Mouse (Mus musculus): ENCODE results near the gene Olfr857. TPM values are rescaled to one million over a fixed set of nuclear protein-coding genes. Genes with fewer than 3 reads are reported as not detected.
"Not testable (repeated sequence)": the region's sequence is repeated elsewhere in the genome, so short reads cannot be mapped to it uniquely, and the experiment has no call there.

Gene Olfr857
- not detected for total RNA-seq (2021)
- long read RNA-seq, experiment 1 = 0 reads
- long read RNA-seq, experiment 2 = 0 reads

GRCm38 (mm10) chr9:19709133-19709532 is at the start of gene Olfr857:
Gene Olfr857 (plus strand): TSS chr9:19709433.
- no peak within 1 kb of the TSS for H3K4me3 ChIP-seq
- no peak within 1 kb of the TSS for H3K27ac ChIP-seq
- intact Hi-C loops (cut with DNase I) = no loop called here
- DNase-seq (ENCODE audit: extremely low spot score in 1 of 2, low spot score in 2 of 2) = no peak
- TF ChIP-seq CTCF (IDR thresholded peaks at IDR 0.05) = no peak

GRCm38 (mm10) chr9:19690281-19690680 is 19.0 kb upstream of the Olfr857 start:
- Histone ChIP-seq H3K27ac (no peak overlapping the region), H3K4me3 (no peak overlapping the region)
- DNase-seq (ENCODE audit: extremely low spot score in 1 of 2, low spot score in 2 of 2) = no peak
- TF ChIP-seq CTCF (IDR thresholded peaks at IDR 0.05) = no peak
- intact Hi-C loops (cut with DNase I) = no loop called here

- Histone ChIP-seq H3K27ac (no peak overlapping the region), H3K4me3 (no peak overlapping the region)
- no peak for DNase-seq (ENCODE audit: extremely low spot score in 1 of 2, low spot score in 2 of 2)
- intact Hi-C loops (cut with DNase I) = no loop called here
- no peak for TF ChIP-seq CTCF (IDR thresholded peaks at IDR 0.05)
These were observed 17.8 kb upstream of the Olfr857 start for GRCm38 (mm10) chr9:19691426-19691825.

GRCm38 (mm10) chr9:19692430-19692829 is 16.8 kb upstream of the Olfr857 start:
- H3K4me3 ChIP-seq = no peak overlapping the region
- no peak for TF ChIP-seq CTCF (IDR thresholded peaks at IDR 0.05)
- H3K27ac ChIP-seq = no peak overlapping the region
- intact Hi-C loops (cut with DNase I) = no loop called here
- DNase-seq (ENCODE audit: extremely low spot score in 1 of 2, low spot score in 2 of 2) = no peak

GRCm38 (mm10) chr9:19694285-19694684 is 14.9 kb upstream of the Olfr857 start:
- H3K27ac ChIP-seq; H3K4me3 ChIP-seq; DNase-seq (ENCODE audit: extremely low spot score in 1 of 2, low spot score in 2 of 2); intact Hi-C loops (cut with DNase I): not testable (repeated sequence)

GRCm38 (mm10) chr9:19694898-19695379 is 14.3 kb upstream of the Olfr857 start:
- DNase-seq (ENCODE audit: extremely low spot score in 1 of 2, low spot score in 2 of 2); H3K27ac ChIP-seq; intact Hi-C loops (cut with DNase I); H3K4me3 ChIP-seq: not testable (repeated sequence)

- DNase-seq (ENCODE audit: extremely low spot score in 1 of 2, low spot score in 2 of 2); H3K4me3 ChIP-seq; H3K27ac ChIP-seq; intact Hi-C loops (cut with DNase I): not testable (repeated sequence)
These were observed 4.7 kb upstream of the Olfr857 start for GRCm38 (mm10) chr9:19704546-19704945.

Other genes starting within 250 kb of the Olfr857 start
- not detected for gene Olfr850, start 231.2 kb upstream of the Olfr857 start, total RNA-seq (2021)
- not detected for gene Olfr851, start 216.1 kb upstream of the Olfr857 start, total RNA-seq (2021)
- not detected for gene Olfr853, start 168.4 kb upstream of the Olfr857 start, total RNA-seq (2021)
- gene Olfr854, start 142.1 kb upstream of the Olfr857 start, total RNA-seq (2021) = not detected
- not detected for gene Olfr855, start 126.8 kb upstream of the Olfr857 start, total RNA-seq (2021)
- 10 to 100 TPM; 19.1 to 23.6 TPM for gene Zfp317, start 87.3 kb upstream of the Olfr857 start, total RNA-seq (2021)
- gene Olfr58, start 70.8 kb downstream of the Olfr857 start, total RNA-seq (2021) = not detected
- not detected for gene Olfr859, start 95.5 kb downstream of the Olfr857 start, total RNA-seq (2021)
- gene Olfr860, start 140.3 kb downstream of the Olfr857 start, total RNA-seq (2021) = not detected
- gene Olfr862, start 178.6 kb downstream of the Olfr857 start, total RNA-seq (2021) = not detected
- gene Olfr77, start 207.4 kb downstream of the Olfr857 start, total RNA-seq (2021) = not detected